ENCODE assay signal across 17 mouse cellular contexts in genomic region chr1:182840011-182840410, GRCm38 (mm10).
DNase-seq lines count a peak whose midpoint lies in the region; ATAC-seq and TF ChIP-seq lines count a peak whose summit lies in the region.
"Had no signal": no experiment of that assay in that cellular context is flagged by ENCODE, and none has a peak within 500 bp of the region (broad histone marks: within the 10 kb centered on the region; RNA-seq: fewer than 3 reads in every experiment).

No protein-coding gene starts in this region.

- 58% methylated on average over 6 of the region's 6 CpGs for WGBS in stomach, embryonic 14.5 days
- WGBS in stomach, postnatal 0 days, result 66% methylated on average over 6 of the region's 6 CpGs
- 53% methylated on average over 6 of the region's 6 CpGs for WGBS in midbrain, embryonic 14.5 days
- 55% methylated on average over 6 of the region's 6 CpGs for WGBS in lung, postnatal 0 days

- no peaks in the 10 kb centered on the region for H3K9me3 ChIP-seq in stomach, embryonic 14.5 days (ENCODE audit: control insufficient read depth, low read depth, low read length)
- H3K9me3 ChIP-seq in stomach, postnatal 0 days (ENCODE audit: control insufficient read depth, low read length), result no peaks in the 10 kb centered on the region
- no peaks in the 10 kb centered on the region for H3K9me3 ChIP-seq in midbrain, embryonic 14.5 days (ENCODE audit: control insufficient read depth, low read length)
- H3K9me3 ChIP-seq in lung, postnatal 0 days (ENCODE audit: low read length), result no peaks in the 10 kb centered on the region
- H3K9me3 ChIP-seq: limb, embryonic 12.5 days; megakaryocyte, embryonic 14.5 days had no signal

- H3K4me3 ChIP-seq in stomach, embryonic 14.5 days (ENCODE audit: low read depth, low read length), result no peak overlapping the region
- no peak overlapping the region for H3K4me3 ChIP-seq in stomach, postnatal 0 days (ENCODE audit: low read depth, low read length)
- H3K4me3 ChIP-seq in midbrain, embryonic 14.5 days (replicated peaks; ENCODE audit: low read depth, low read length), result no peak overlapping the region
- H3K4me3 ChIP-seq in lung, postnatal 0 days (ENCODE audit: low read depth, low read length), result no peak overlapping the region
- H3K4me3 ChIP-seq: gastrocnemius, adult 2 months; limb, embryonic 12.5 days; megakaryocyte, embryonic 14.5 days had no signal

- no peak overlapping the region for H3K4me2 ChIP-seq in stomach, embryonic 14.5 days (replicated peaks; ENCODE audit: low read depth, low read length)
- no peak overlapping the region for H3K4me2 ChIP-seq in stomach, postnatal 0 days (replicated peaks; ENCODE audit: low read depth)
- no peak overlapping the region for H3K4me2 ChIP-seq in midbrain, embryonic 14.5 days (ENCODE audit: low read length)
- no peak overlapping the region for H3K4me2 ChIP-seq in lung, postnatal 0 days (replicated peaks; ENCODE audit: low read depth, low read length)
- H3K4me2 ChIP-seq: limb, embryonic 12.5 days had no signal

- H3K4me1 ChIP-seq in stomach, embryonic 14.5 days (ENCODE audit: control insufficient read depth, insufficient read depth, low read length), result no peaks in the 10 kb centered on the region
- H3K4me1 ChIP-seq in stomach, postnatal 0 days (replicated peaks; ENCODE audit: control insufficient read depth, insufficient read depth), result no peaks in the 10 kb centered on the region
- peaks cover 14% of the 10 kb centered on the region for H3K4me1 ChIP-seq in midbrain, embryonic 14.5 days (ENCODE audit: control insufficient read depth, insufficient read depth, low read length)
- H3K4me1 ChIP-seq in lung, postnatal 0 days (ENCODE audit: insufficient read depth, low read depth, low read length), result no peaks in the 10 kb centered on the region
- H3K4me1 ChIP-seq: megakaryocyte, embryonic 14.5 days had no signal

- no peak overlapping the region for H3K27ac ChIP-seq in stomach, embryonic 14.5 days (ENCODE audit: low read length)
- H3K27ac ChIP-seq in stomach, postnatal 0 days (replicated peaks), result no peak overlapping the region
- H3K27ac ChIP-seq in midbrain, embryonic 14.5 days (replicated peaks; ENCODE audit: low read depth, low read length), result peak overlapping the region; percentile 32; the same call in 1 of the 2 replicates
- H3K27ac ChIP-seq in lung, postnatal 0 days (ENCODE audit: low read length), result no peak overlapping the region
- H3K27ac ChIP-seq: gastrocnemius, adult 2 months; limb, embryonic 12.5 days had no signal

- ATAC-seq in frontal cortex, adult (ENCODE audit: low TSS enrichment), result peak; percentile 25
- ATAC-seq in stomach, embryonic 14.5 days (ENCODE audit: insufficient number of reproducible peaks, insufficient read depth, low FRiP score, low read depth), result 0 out of 2 replicates have a peak, but pooled peaks have one; percentile 18
- no peak for ATAC-seq in stomach, postnatal 0 days (ENCODE audit: low FRiP score, low TSS enrichment)
- no peak for ATAC-seq in midbrain, embryonic 14.5 days (ENCODE audit: low FRiP score, low TSS enrichment)
- ATAC-seq in megakaryocyte, adult 5-6 weeks (ENCODE audit: poor library complexity, severe bottlenecking), result no peak
- ATAC-seq in lung, postnatal 0 days, result no peak

- H3K36me3 ChIP-seq in stomach, embryonic 14.5 days (ENCODE audit: control insufficient read depth, insufficient read depth, low read length), result no peaks in the 10 kb centered on the region
- H3K36me3 ChIP-seq in stomach, postnatal 0 days (ENCODE audit: control insufficient read depth, insufficient read depth, low read length), result no peaks in the 10 kb centered on the region
- no peaks in the 10 kb centered on the region for H3K36me3 ChIP-seq in midbrain, embryonic 14.5 days (ENCODE audit: control insufficient read depth, insufficient read depth, low read length)
- no peaks in the 10 kb centered on the region for H3K36me3 ChIP-seq in lung, postnatal 0 days (ENCODE audit: insufficient read depth, low read length)
- H3K36me3 ChIP-seq: limb, embryonic 12.5 days had no signal

- H3K27me3 ChIP-seq in stomach, embryonic 14.5 days (ENCODE audit: control insufficient read depth, insufficient read depth, low read length), result no peaks in the 10 kb centered on the region
- H3K27me3 ChIP-seq in stomach, postnatal 0 days (ENCODE audit: control insufficient read depth, insufficient read depth, low read length), result no peaks in the 10 kb centered on the region
- H3K27me3 ChIP-seq in midbrain, embryonic 14.5 days (ENCODE audit: control insufficient read depth, insufficient read depth, low read length), result no peaks in the 10 kb centered on the region
- no peaks in the 10 kb centered on the region for H3K27me3 ChIP-seq in lung, postnatal 0 days (replicated peaks; ENCODE audit: insufficient read depth, low read length)
- H3K27me3 ChIP-seq: limb, embryonic 12.5 days had no signal

- H3K9ac ChIP-seq in stomach, embryonic 14.5 days (replicated peaks; ENCODE audit: low read depth, low read length), result no peak overlapping the region
- no peak overlapping the region for H3K9ac ChIP-seq in stomach, postnatal 0 days (ENCODE audit: low read length)
- H3K9ac ChIP-seq in midbrain, embryonic 14.5 days (replicated peaks; ENCODE audit: low read length), result no peak overlapping the region
- H3K9ac ChIP-seq in lung, postnatal 0 days (replicated peaks; ENCODE audit: low read depth), result no peak overlapping the region
- H3K9ac ChIP-seq: limb, embryonic 12.5 days had no signal

- DNase-seq in frontal cortex, postnatal 36 days (ENCODE audit: low spot score in 2 of 2), result no peak
- DNase-seq in stomach, postnatal 0 days (ENCODE audit: low spot score), result no peak
- DNase-seq in midbrain, embryonic 14.5 days, result no peak
- DNase-seq in thymus, postnatal 4 days, result no peak
- DNase-seq in lung, postnatal 0 days (ENCODE audit: low spot score), result no peak
- DNase-seq: B cell, adult 2 months; cerebellum, adult 8-10 months; gastrocnemius, adult 2 months; heart, postnatal 36 days; kidney, adult 9 months; lung, adult 2 months; spleen, adult 18-20 months had no signal

- no peak for TF ChIP-seq EP300 in stomach, postnatal 0 days (optimal IDR thresholded peaks at IDR 0.05)
- TF ChIP-seq EP300 in lung, postnatal 0 days (IDR thresholded peaks at IDR 0.05), result no peak

- no peak for TF ChIP-seq CTCF in stomach, postnatal 0 days (IDR thresholded peaks at IDR 0.05; ENCODE audit: low read depth)
- TF ChIP-seq CTCF in lung, postnatal 0 days (IDR thresholded peaks at IDR 0.05), result no peak

Comparison
In these comparisons a context has a peak if more than half of its experiments do, and no peak if none do; other contexts are left out.
1. ATAC-seq: peak in frontal cortex, adult (single experiment) and stomach, embryonic 14.5 days (single experiment); none in stomach, postnatal 0 days (single experiment), midbrain, embryonic 14.5 days (single experiment), megakaryocyte, adult 5-6 weeks (single experiment) and lung, postnatal 0 days (single experiment).